Mouse (Mus musculus) CH12.LX (cell line): ENCODE measurements around the gene Zfp82. TPM values are rescaled to one million over a fixed set of nuclear protein-coding genes. Genes with fewer than 3 reads are reported as not detected.
A peak's percentile ranks its signal among the peaks of the same experiment; 100 is the strongest.
"Not testable (repeated sequence)": the region's sequence is repeated elsewhere in the genome, so short reads cannot be mapped to it uniquely, and the experiment has no call there.

Experiments
- DNase-seq: peaks from one replicate; pipeline ENCODE4 v3.0.0-alpha.2; 2013; ENCODE audit errors: extremely low read depth
- H3K27ac ChIP-seq: 2 replicates; pipeline ENCODE4 v1.5.1; 2012; ENCODE audit warnings: low read depth, mild to moderate bottlenecking, control low read depth, moderate library complexity; ENCODE audit not compliant: insufficient read depth
- H3K27me3 ChIP-seq: replicated peaks from 2 replicates; pipeline ENCODE3; 2012; ENCODE audit warnings: inconsistent platforms
- H3K36me3 ChIP-seq, 2 experiments: replicated peaks in 1 of 2; 2 replicates each; pipeline versions ENCODE3 to v1.6.1; 2012; ENCODE audit warnings: inconsistent platforms in 1 of 2, low read length in 1 of 2, mild to moderate bottlenecking in 1 of 2, mixed read lengths in 1 of 2, moderate library complexity in 1 of 2; ENCODE audit not compliant: control insufficient read depth in 1 of 2, insufficient read depth in 1 of 2
- H3K4me1 ChIP-seq, 2 experiments: 2 replicates each; pipeline ENCODE4 v1.6.1; 2012; ENCODE audit warnings: inconsistent platforms in 1 of 2, moderate library complexity in 1 of 2; ENCODE audit not compliant: insufficient read depth in 2 of 2, control insufficient read depth in 1 of 2
- H3K4me2 ChIP-seq: 2 replicates; pipeline ENCODE4 v1.6.1; 2012; ENCODE audit warnings: low read depth, mild to moderate bottlenecking, control low read depth; ENCODE audit not compliant: poor library complexity, insufficient read depth, severe bottlenecking
- H3K4me3 ChIP-seq, 3 experiments: fragments of 150-350 bp in 1 of 3; sonication (generic) in 1 of 3; replicated peaks in 1 of 3; 2 replicates each; pipeline versions ENCODE3 to v1.5.1; 2011 to 2012; ENCODE audit warnings: low read depth in 2 of 3, low read length in 2 of 3, mild to moderate bottlenecking in 2 of 3, moderate library complexity in 2 of 3, control low read depth in 1 of 3, improper control_type of control experiment in 1 of 3, inconsistent platforms in 1 of 3, mixed read lengths in 1 of 3; ENCODE audit not compliant: poor library complexity in 1 of 3
- H3K79me2 ChIP-seq: replicated peaks from 2 replicates; pipeline ENCODE4 v1.6.1; 2012; ENCODE audit warnings: mild to moderate bottlenecking, moderate library complexity; ENCODE audit not compliant: control insufficient read depth, poor library complexity, insufficient read depth, severe bottlenecking; ENCODE audit errors: extremely low read depth
- H3K9ac ChIP-seq: 2 replicates; pipeline ENCODE4 v1.6.1; 2012; ENCODE audit warnings: low read depth, mild to moderate bottlenecking, control low read depth, moderate library complexity; ENCODE audit not compliant: insufficient read depth
- H3K9me3 ChIP-seq: replicated peaks from 2 replicates; pipeline ENCODE3; 2012; ENCODE audit warnings: low read length, inconsistent platforms, mixed read lengths
- BHLHE40 ChIP-seq: IDR thresholded peaks from 2 replicates; pipeline ENCODE4 v1.6.1; 2011; ENCODE audit warnings: mild to moderate bottlenecking, low read depth, low read length, improper control_type of control experiment
- CHD1 ChIP-seq: IDR thresholded peaks from 2 replicates; pipeline ENCODE4 v1.6.1; 2012; ENCODE audit warnings: low read depth, low read length, improper control_type of control experiment, inconsistent platforms
- CHD2 ChIP-seq: IDR thresholded peaks from 2 replicates; pipeline ENCODE4 v1.6.1; 2011; ENCODE audit warnings: low read length, improper control_type of control experiment
- CTCF ChIP-seq, 2 experiments: IDR thresholded peaks in 1 of 2; conservative IDR thresholded peaks in 1 of 2; 2 replicates each; pipeline ENCODE4 v1.5.1; 2011 to 2012; ENCODE audit warnings: low read depth in 2 of 2, low read length in 2 of 2, improper control_type of control experiment in 1 of 2, inconsistent platforms in 1 of 2, mild to moderate bottlenecking in 1 of 2, moderate library complexity in 1 of 2
- EP300 ChIP-seq: IDR thresholded peaks from 2 replicates; pipeline ENCODE4 v1.6.1; 2011; ENCODE audit warnings: low read length, improper control_type of control experiment
- GABPA ChIP-seq: IDR thresholded peaks from 2 replicates; pipeline ENCODE4 v1.6.1; 2012; ENCODE audit warnings: low read depth, low read length, improper control_type of control experiment, inconsistent platforms; ENCODE audit not compliant: insufficient replicate concordance
- HCFC1 ChIP-seq: IDR thresholded peaks from 2 replicates; pipeline ENCODE4 v1.6.1; 2012; ENCODE audit warnings: low read depth, mild to moderate bottlenecking, inconsistent platforms, low read length, improper control_type of control experiment
- IRF4 ChIP-seq: IDR thresholded peaks from 2 replicates; pipeline ENCODE4 v1.6.1; 2014; ENCODE audit warnings: low read depth, mild to moderate bottlenecking, inconsistent platforms, low read length, improper control_type of control experiment
- KAT2A ChIP-seq: IDR thresholded peaks from 2 replicates; pipeline ENCODE4 v1.6.1; 2012; ENCODE audit warnings: low read length, improper control_type of control experiment, inconsistent platforms; ENCODE audit not compliant: insufficient replicate concordance
- MAX ChIP-seq: IDR thresholded peaks from 2 replicates; pipeline ENCODE4 v1.6.1; 2011; ENCODE audit warnings: low read length, improper control_type of control experiment
- MEF2A ChIP-seq: IDR thresholded peaks from 2 replicates; pipeline ENCODE4 v1.6.1; 2014; ENCODE audit warnings: low read depth, mild to moderate bottlenecking, inconsistent platforms, low read length, improper control_type of control experiment, borderline replicate concordance
- MXI1 ChIP-seq: IDR thresholded peaks from 2 replicates; pipeline ENCODE4 v1.6.1; 2011; ENCODE audit warnings: mild to moderate bottlenecking, low read depth, low read length, improper control_type of control experiment
- MYC ChIP-seq: IDR thresholded peaks from 2 replicates; pipeline ENCODE4 v1.6.1; 2011; ENCODE audit warnings: low read depth, mild to moderate bottlenecking, improper control_type of control experiment, low read length
- NELFE ChIP-seq: IDR thresholded peaks from 2 replicates; pipeline ENCODE4 v1.6.1; 2011; ENCODE audit warnings: low read depth, low read length, improper control_type of control experiment
- NRF1 ChIP-seq: IDR thresholded peaks from 2 replicates; pipeline ENCODE4 v1.6.1; 2014; ENCODE audit warnings: low read depth, mild to moderate bottlenecking, inconsistent platforms, low read length, improper control_type of control experiment, moderate library complexity
- POLR2A ChIP-seq: IDR thresholded peaks from 2 replicates; pipeline ENCODE4 v1.6.1; 2011; ENCODE audit warnings: low read depth, mild to moderate bottlenecking, improper control_type of control experiment, low read length
- POLR2AphosphoS2 ChIP-seq: IDR thresholded peaks from 2 replicates; pipeline ENCODE4 v1.6.1; 2011; ENCODE audit warnings: low read depth, low read length, improper control_type of control experiment
- RCOR1 ChIP-seq: conservative IDR thresholded peaks from 2 replicates; pipeline ENCODE4 v1.6.1; 2012; ENCODE audit warnings: low read depth, mild to moderate bottlenecking, inconsistent platforms, low read length, improper control_type of control experiment
- SIN3A ChIP-seq: IDR thresholded peaks from 2 replicates; pipeline ENCODE4 v1.6.1; 2012; ENCODE audit warnings: low read length, improper control_type of control experiment, inconsistent platforms
- TBP ChIP-seq: conservative IDR thresholded peaks from 2 replicates; pipeline ENCODE4 v1.6.1; 2011; ENCODE audit warnings: low read depth, low read length, improper control_type of control experiment
- TCF12 ChIP-seq: IDR thresholded peaks from 2 replicates; pipeline ENCODE4 v1.6.1; 2014; ENCODE audit warnings: low read depth, mild to moderate bottlenecking, inconsistent platforms, low read length, improper control_type of control experiment
- USF2 ChIP-seq: conservative IDR thresholded peaks from 2 replicates; pipeline ENCODE4 v1.6.1; 2011; ENCODE audit warnings: low read depth, low read length, improper control_type of control experiment
- ZMIZ1 ChIP-seq: IDR thresholded peaks from 2 replicates; pipeline ENCODE4 v1.6.1; 2012; ENCODE audit warnings: low read depth, mild to moderate bottlenecking, inconsistent platforms, low read length, improper control_type of control experiment
- ZNF384 ChIP-seq: IDR thresholded peaks from 2 replicates; pipeline ENCODE4 v1.6.1; 2012; ENCODE audit warnings: low read depth, low read length, improper control_type of control experiment, inconsistent platforms
- dilution Hi-C: fragments of 300-500 bp; cut with MboI; formaldehyde crosslinking; loops from 2 replicates; pipeline ENCODE4 v1.14.3; 2020; ENCODE audit warnings: low sequenced_read_pairs; ENCODE audit not compliant: extremely low pct_unique_long_range_greater_than_20kb, extremely low pct_ligation_motif_present
- in situ Hi-C: fragments of 300-500 bp; cut with MboI; formaldehyde crosslinking; loops from 3 replicates; pipeline ENCODE4 v1.14.3; 2019; ENCODE audit warnings: low sequenced_read_pairs, low pct_ligation_motif_present, low pct_unique_long_range_greater_than_20kb, mixed read lengths
- polyA plus RNA-seq: library from polyadenylated mRNA; unstranded; fragments of >175 nt; gene quantifications from 2 replicates; pipeline ENCODE4 v1.2.1, GENCODE M21; 2012; ENCODE audit warnings: low read depth; ENCODE audit not compliant: insufficient read length
- total RNA-seq, 2 experiments: library from RNA; depleted of rRNA; stranded (reverse); fragments of 300-350 nt in 1 of 2; fragments of >200 nt in 1 of 2; gene quantifications; 2 replicates each; pipeline ENCODE4 v1.2.3; 2012 to 2014

Zfp82 gene
- total and polyA plus RNA-seq, 3 experiments, result 4.9 to 7.1 (median 6.9) TPM

GRCm38 (mm10) chr7:30122188-30122530 lies 49.5 kb upstream of the Zfp82 start:
- Histone ChIP-seq H3K27ac (no peak overlapping the region), H3K9me3 (peaks cover 5% of the 10 kb centered on the region), H3K36me3 (peaks cover under 1 to 20% of the 10 kb centered on the region in 2 experiments), H3K4me1 (peaks cover 0 to 10% of the 10 kb centered on the region in 2 experiments; a peak in 2 of 4 replicates), H3K9ac (peak overlapping the region; percentile 50), H3K27me3 (no peaks in the 10 kb centered on the region), H3K4me3 (peak overlapping the region; percentile 64 to 83 (median 77)), H3K4me2 (peak overlapping the region; percentile 44), H3K79me2 (peaks cover 6% of the 10 kb centered on the region)
- in situ Hi-C loops, result no loop called here
- DNase-seq, result no peak
- TF ChIP-seq MYC (0 out of 2 replicates have a peak, but pooled peaks have one; percentile 11), GABPA (no peak), MEF2A (0 out of 2 replicates have a peak, but pooled peaks have one; percentile 17), TBP (no peak), BHLHE40 (peak; percentile 29), MXI1 (peak; percentile 60; the same call in 1 of the 2 replicates), KAT2A (no peak)
- dilution Hi-C loops, result no loop called here

- TF ChIP-seq KAT2A (no peak), NELFE (peak; percentile 91), NRF1 (peak; percentile 84), TCF12 (peak; percentile 79), CHD2 (peak; percentile 41; the same call in 1 of the 2 replicates), HCFC1 (peak; percentile 44), USF2 (no peak), TBP (0 out of 2 replicates have a peak, but pooled peaks have one; percentile 17), CHD1 (no peak), RCOR1 (no peak), ZMIZ1 (peak; percentile 83; the same call in 1 of the 2 replicates), EP300 (no peak), POLR2A (peak; percentile 94), CTCF (conservative IDR thresholded peaks at IDR 0.05 in 1 of 2, IDR thresholded peaks at IDR 0.05 in 1 of 2; ENCODE audit: low read depth in 2 of 2, low read length in 2 of 2) (no peak), POLR2AphosphoS2 (peak; percentile 79), ZNF384 (no peak), MAX (no peak; the same call in 1 of the 2 replicates), IRF4 (peak; percentile 11; the same call in 1 of the 2 replicates), SIN3A (peak; percentile 72)
- H3K4me3 ChIP-seq, result peak within 1 kb of the TSS; percentile 64 to 83 (median 77)
- H3K36me3 ChIP-seq, result peaks cover 0 to 14% of the 10 kb centered on the region in 2 experiments
- H3K4me1 ChIP-seq, result peaks cover 0 to 10% of the 10 kb centered on the region in 2 experiments; a peak in 2 of 4 replicates
- no peaks in the 10 kb centered on the region for H3K27me3 ChIP-seq
- peaks cover 6% of the 10 kb centered on the region for H3K79me2 ChIP-seq
- H3K4me2 ChIP-seq, result peak within 1 kb of the TSS; percentile 76
- peaks cover 5% of the 10 kb centered on the region for H3K9me3 ChIP-seq
- peak within 1 kb of the TSS; percentile 72 for H3K9ac ChIP-seq
- peak; percentile 84 for DNase-seq
- peak within 1 kb of the TSS; percentile 31; the same call in 1 of the 2 replicates for H3K27ac ChIP-seq
- dilution Hi-C loops (no loop called here), in situ Hi-C loops (no loop called here)
These were observed 48.8 kb upstream of the Zfp82 start, which contains the start of gene Zfp382 for GRCm38 (mm10) chr7:30121308-30122187. Gene Zfp382, plus strand, starts transcription at chr7:30121942.

GRCm38 (mm10) chr7:30117935-30118334 lies 45.2 kb upstream of the Zfp82 start:
- H3K27ac ChIP-seq, in situ Hi-C loops, H3K4me1 ChIP-seq, H3K27me3 ChIP-seq, H3K9ac ChIP-seq, DNase-seq, H3K79me2 ChIP-seq, H3K36me3 ChIP-seq, H3K4me2 ChIP-seq, dilution Hi-C loops, H3K4me3 ChIP-seq: not testable (repeated sequence)
- peaks cover 15% of the 10 kb centered on the region for H3K9me3 ChIP-seq
